Mouse (Mus musculus) stomach, postnatal 0 days (tissue): ENCODE data around the gene Tmem104. TPM values are rescaled to one million over a fixed set of nuclear protein-coding genes. Genes with fewer than 3 reads are reported as not detected.
A peak's percentile ranks its signal among the peaks of the same experiment; 100 is the strongest.

ENCODE experiments used
- ATAC-seq: fragments of 200-750 bp; cut with Nextera tagmentation; 2 replicates; pipeline ENCODE4 v1.8.0; 2017; ENCODE audit not compliant: low FRiP score, low TSS enrichment
- DNase-seq: peaks from one replicate; pipeline ENCODE4 v3.0.0-alpha.2; 2016; ENCODE audit warnings: low spot score
- H3K27ac ChIP-seq: fragments of 300-500 bp; sonication (generic); replicated peaks from 2 replicates; pipeline ENCODE4 v1.5.1; 2014; ENCODE audit warnings: mild to moderate bottlenecking, control low read depth
- H3K27me3 ChIP-seq: fragments of 300-500 bp; sonication (generic); 2 replicates; pipeline ENCODE4 v1.6.1; 2014; ENCODE audit warnings: low read length; ENCODE audit not compliant: control insufficient read depth, insufficient read depth
- H3K36me3 ChIP-seq: fragments of 300-500 bp; sonication (generic); 2 replicates; pipeline ENCODE4 v1.6.1; 2014; ENCODE audit warnings: low read length, mixed read lengths; ENCODE audit not compliant: control insufficient read depth, insufficient read depth
- H3K4me1 ChIP-seq: fragments of 300-500 bp; sonication (generic); replicated peaks from 2 replicates; pipeline ENCODE4 v1.6.1; 2014; ENCODE audit warnings: antibody characterized with exemption; ENCODE audit not compliant: control insufficient read depth, insufficient read depth
- H3K4me2 ChIP-seq: fragments of 300-500 bp; sonication (generic); replicated peaks from 2 replicates; pipeline ENCODE4 v1.6.1; 2014; ENCODE audit warnings: low read depth, mild to moderate bottlenecking, control low read depth, moderate library complexity
- H3K4me3 ChIP-seq: fragments of 300-500 bp; sonication (generic); 2 replicates; pipeline ENCODE4 v1.5.1; 2014; ENCODE audit warnings: low read depth, low read length, control low read depth
- H3K9ac ChIP-seq: fragments of 300-500 bp; sonication (generic); 2 replicates; pipeline ENCODE4 v1.6.1; 2014; ENCODE audit warnings: mild to moderate bottlenecking, low read length, control low read depth, mixed read lengths
- H3K9me3 ChIP-seq: fragments of 300-500 bp; sonication (generic); 2 replicates; pipeline ENCODE4 v1.6.1; 2016; ENCODE audit warnings: low read length; ENCODE audit not compliant: control insufficient read depth
- CTCF ChIP-seq: IDR thresholded peaks from 2 replicates; pipeline ENCODE4 v1.5.1; 2016; ENCODE audit warnings: antibody characterized with exemption, low read depth, mild to moderate bottlenecking, moderate library complexity
- EP300 ChIP-seq: optimal IDR thresholded peaks from 2 replicates; pipeline ENCODE3; 2016; ENCODE audit warnings: antibody characterized with exemption
- WGBS: fragments of 180-500 bp; shearing (Covaris S2); extraction: QIAGEN DNeasy Blood & Tissue Kit; methylation state at CpG from one replicate; pipeline ENCODE4 v1.1.7; 2014; 5-methylcytosine and 5-hydroxymethylcytosine counted together
- polyA plus RNA-seq: library from polyadenylated mRNA; unstranded; fragments of >200 nt; fragmentation: Nextera tagmentation; extraction: Ambion mirVana; gene quantifications from 2 replicates; pipeline ENCODE4 v1.2.1, GENCODE M21; 2015

Tmem104 gene
- polyA plus RNA-seq, 1 experiment from 2014 or later: 6.3 TPM

- DNase-seq: no peak
- Histone ChIP-seq H3K4me1 (0 out of 2 replicates have a peak, but pooled peaks cover 5% of the 10 kb centered on the region), H3K9ac (0 out of 2 replicates have a peak overlapping the region, but pooled peaks have one; percentile 13), H3K36me3 (no peaks in the 10 kb centered on the region), H3K27me3 (no peaks in the 10 kb centered on the region), H3K9me3 (no peaks in the 10 kb centered on the region), H3K4me3 (no peak overlapping the region), H3K27ac (no peak overlapping the region), H3K4me2 (no peak overlapping the region)
- ATAC-seq: no peak
- TF ChIP-seq EP300: no peak
- 58% methylated on average over 2 of the region's 2 CpGs for WGBS
Observed at GRCm38 (mm10) chr11:115178766-115179165, 8.5 kb upstream of the Tmem104 start.

GRCm38 (mm10) chr11:115179191-115179590, 8.1 kb upstream of the Tmem104 start:
- 56% methylated on average over 6 of the region's 6 CpGs for WGBS
- H3K36me3 ChIP-seq: no peaks in the 10 kb centered on the region
- ATAC-seq (no peak), DNase-seq (no peak)
- H3K27ac ChIP-seq: no peak overlapping the region
- 0 out of 2 replicates have a peak overlapping the region, but pooled peaks have one; percentile 13 for H3K9ac ChIP-seq
- H3K4me3 ChIP-seq: no peak overlapping the region
- no peaks in the 10 kb centered on the region for H3K27me3 ChIP-seq
- H3K4me2 ChIP-seq: no peak overlapping the region
- TF ChIP-seq EP300: no peak
- no peak for TF ChIP-seq CTCF
- 0 out of 2 replicates have a peak, but pooled peaks cover 2% of the 10 kb centered on the region for H3K4me1 ChIP-seq
- H3K9me3 ChIP-seq: no peaks in the 10 kb centered on the region

GRCm38 (mm10) chr11:115179881-115180280, 7.4 kb upstream of the Tmem104 start:
- WGBS: 57% methylated on average over 6 of the region's 6 CpGs
- H3K9ac ChIP-seq: no peak overlapping the region
- no peak overlapping the region for H3K4me3 ChIP-seq
- no peaks in the 10 kb centered on the region for H3K36me3 ChIP-seq
- no peaks in the 10 kb centered on the region for H3K27me3 ChIP-seq
- H3K9me3 ChIP-seq: no peaks in the 10 kb centered on the region
- no peak for DNase-seq
- H3K4me1 ChIP-seq: 0 out of 2 replicates have a peak, but pooled peaks cover 2% of the 10 kb centered on the region
- no peak for ATAC-seq
- TF ChIP-seq CTCF (no peak), EP300 (no peak)
- H3K4me2 ChIP-seq: no peak overlapping the region
- no peak overlapping the region for H3K27ac ChIP-seq

- H3K4me2 ChIP-seq: no peak overlapping the region
- H3K36me3 ChIP-seq: no peaks in the 10 kb centered on the region
- H3K27me3 ChIP-seq: no peaks in the 10 kb centered on the region
- no peak overlapping the region for H3K9ac ChIP-seq
- peak; percentile 89 for DNase-seq
- TF ChIP-seq EP300: no peak
- peak; percentile 96 for TF ChIP-seq CTCF
- no peaks in the 10 kb centered on the region for H3K9me3 ChIP-seq
- 18% methylated on average over 12 of the region's 12 CpGs for WGBS
- H3K4me3 ChIP-seq: no peak overlapping the region
- no peak overlapping the region for H3K27ac ChIP-seq
- peaks cover 2% of the 10 kb centered on the region; the same call in 1 of the 2 replicates for H3K4me1 ChIP-seq
- no peak for ATAC-seq
Observed at GRCm38 (mm10) chr11:115181913-115182638, 5.2 kb upstream of the Tmem104 start.

- no peak for DNase-seq
- Histone ChIP-seq H3K36me3 (no peaks in the 10 kb centered on the region), H3K27me3 (no peaks in the 10 kb centered on the region), H3K9me3 (no peaks in the 10 kb centered on the region), H3K27ac (no peak overlapping the region), H3K4me1 (peaks cover 3% of the 10 kb centered on the region; the same call in 1 of the 2 replicates), H3K4me3 (no peak overlapping the region), H3K4me2 (no peak overlapping the region), H3K9ac (no peak overlapping the region)
- no peak for TF ChIP-seq CTCF
- TF ChIP-seq EP300: no peak
- no peak for ATAC-seq
- 33% methylated on average over 4 of the region's 4 CpGs for WGBS
Observed at GRCm38 (mm10) chr11:115184973-115185372, 2.3 kb upstream of the Tmem104 start.

- no peaks in the 10 kb centered on the region for H3K36me3 ChIP-seq
- H3K4me3 ChIP-seq: peak within 1 kb of the TSS; percentile 65
- peaks cover 3% of the 10 kb centered on the region; the same call in 1 of the 2 replicates for H3K4me1 ChIP-seq
- TF ChIP-seq EP300 (no peak), CTCF (no peak)
- ATAC-seq (no peak; the same call in 1 of the 2 replicates), DNase-seq (no peak)
- H3K27ac ChIP-seq: peak within 1 kb of the TSS; percentile 86
- H3K9ac ChIP-seq: peak within 1 kb of the TSS; percentile 75
- H3K4me2 ChIP-seq: peak within 1 kb of the TSS; percentile 93
- WGBS: 9% methylated on average over 12 of the region's 12 CpGs
- no peaks in the 10 kb centered on the region for H3K9me3 ChIP-seq
- H3K27me3 ChIP-seq: no peaks in the 10 kb centered on the region
Observed at GRCm38 (mm10) chr11:115187693-115188092, 406 bp downstream of the Tmem104 start, which contains the start of gene Nat9. TSS of gene Nat9 (minus strand) at chr11:115187859.
